Mouse (Mus musculus) embryo, embryonic 9.5 days (tissue): ENCODE measurements around the gene Ttc37.

Experiments used
- DNase-seq: peaks from one replicate; pipeline ENCODE4 v3.0.0-alpha.2; 2017; ENCODE audit errors: extremely low spot score

Ttc37 gene

GRCm38 (mm10) chr13:76098493-76099303, at the start of gene Ttc37, which contains the start of gene Arsk:
Ttc37 (plus strand) TSS chr13:76098734.
Arsk (minus strand) TSS chr13:76098660.
- DNase-seq, result peak; percentile 92

GRCm38 (mm10) chr13:76055391-76056232, 42.9 kb upstream of the Ttc37 start:
- peak; percentile 69 for DNase-seq

- peak; percentile 80 for DNase-seq
Measured at GRCm38 (mm10) chr13:76056261-76056724, 42.2 kb upstream of the Ttc37 start.

GRCm38 (mm10) chr13:76056896-76057266, 41.7 kb upstream of the Ttc37 start, which contains the start of gene Gpr150:
Gpr150 (minus strand) TSS chr13:76056996.
- no peak for DNase-seq

- no peak for DNase-seq
Measured at GRCm38 (mm10) chr13:76057267-76058069, 41.1 kb upstream of the Ttc37 start.

GRCm38 (mm10) chr13:76059591-76059990, 38.9 kb upstream of the Ttc37 start:
- no peak for DNase-seq

GRCm38 (mm10) chr13:76062126-76062525, 36.4 kb upstream of the Ttc37 start:
- no peak for DNase-seq

GRCm38 (mm10) chr13:76062569-76062968, 36.0 kb upstream of the Ttc37 start:
- no peak for DNase-seq

GRCm38 (mm10) chr13:76063548-76063947, 35.0 kb upstream of the Ttc37 start:
- no peak for DNase-seq

- no peak for DNase-seq
Measured at GRCm38 (mm10) chr13:76064363-76064945, 34.1 kb upstream of the Ttc37 start.

GRCm38 (mm10) chr13:76074323-76074722, 24.2 kb upstream of the Ttc37 start:
- DNase-seq, result no peak

- DNase-seq, result no peak
Measured at GRCm38 (mm10) chr13:76098116-76098492, 430 bp upstream of the Ttc37 start.

GRCm38 (mm10) chr13:76101989-76102388, 3.5 kb downstream of the Ttc37 start:
- DNase-seq, result no peak

GRCm38 (mm10) chr13:76109069-76109824, 10.7 kb downstream of the Ttc37 start:
- no peak for DNase-seq

- DNase-seq, result no peak
Measured at GRCm38 (mm10) chr13:76128799-76129198, 30.3 kb downstream of the Ttc37 start.

- DNase-seq, result no peak
Measured at GRCm38 (mm10) chr13:76132415-76132814, 33.9 kb downstream of the Ttc37 start.

GRCm38 (mm10) chr13:76138862-76139261, 40.3 kb downstream of the Ttc37 start:
- no peak for DNase-seq

- DNase-seq, result no peak
Measured at GRCm38 (mm10) chr13:76141117-76141808, 42.7 kb downstream of the Ttc37 start.

- DNase-seq, result no peak
Measured at GRCm38 (mm10) chr13:76150483-76150882, 51.9 kb downstream of the Ttc37 start.

GRCm38 (mm10) chr13:76157099-76157498, 58.6 kb downstream of the Ttc37 start:
- no peak for DNase-seq
